Mouse (Mus musculus) c-Kit-positive CD71-positive TER-119-positive erythroid progenitor cells, embryonic 14.5 days (primary cell): ENCODE results near the gene Ptgfrn.

Experiments
- DNase-seq: peaks from one replicate; pipeline ENCODE4 v3.0.0-alpha.2; 2013; ENCODE audit warnings: low spot score

The Ptgfrn gene

DNA sequence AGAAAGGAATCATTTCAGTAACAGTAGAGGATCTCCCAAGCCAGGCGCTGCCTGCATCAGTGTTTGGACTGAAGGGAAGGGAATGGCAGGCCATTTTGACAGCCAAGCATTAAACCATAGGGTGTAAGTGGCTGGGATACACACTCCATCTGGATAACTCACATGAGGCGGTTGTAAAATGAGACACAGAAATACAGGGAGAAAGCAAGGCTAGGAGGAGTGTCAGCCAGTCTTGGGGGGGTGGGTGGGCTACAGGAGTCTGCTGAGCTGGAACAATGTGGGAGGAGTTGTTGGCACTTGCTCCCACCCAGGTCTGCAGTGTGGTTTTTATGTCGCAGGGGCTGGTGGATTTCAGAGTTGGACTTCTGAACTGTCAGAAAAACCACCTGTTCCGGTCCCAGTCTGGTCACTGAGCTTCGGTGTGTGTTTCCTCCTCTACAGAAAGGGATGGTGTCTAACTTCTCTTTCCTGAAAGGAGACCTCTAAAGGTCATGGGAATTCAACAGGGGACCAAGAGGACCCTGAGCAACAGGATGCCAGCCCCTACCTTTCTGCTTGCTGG, 72.0 kb downstream of the Ptgfrn start:
- DNase-seq = no peak

- DNase-seq = no peak
Measured at GRCm38 (mm10) chr3:101036001-101036400, 74.1 kb downstream of the Ptgfrn start.

DNA sequence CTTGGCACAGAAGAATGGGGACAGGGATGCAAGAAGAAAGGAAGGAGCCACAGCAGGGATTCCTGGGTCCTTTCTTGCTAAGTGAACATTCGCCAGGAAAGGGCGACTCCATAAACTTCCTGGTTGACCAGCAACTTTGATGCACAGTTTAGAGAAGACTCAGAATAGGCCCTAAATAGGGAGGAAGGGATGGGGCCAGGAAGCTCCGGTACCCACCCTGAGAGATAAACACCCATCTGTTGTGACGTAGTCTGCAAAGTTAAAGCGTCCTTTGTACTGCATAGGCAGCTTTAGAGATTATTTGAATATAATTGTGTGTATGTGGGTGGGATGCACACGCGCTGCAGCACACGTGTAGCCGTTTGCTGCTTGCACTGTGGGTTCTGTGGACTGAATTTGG, 75.6 kb downstream of the Ptgfrn start:
- DNase-seq = no peak

GRCm38 (mm10) chr3:101033644-101034043, 76.4 kb downstream of the Ptgfrn start:
- DNase-seq = no peak

GRCm38 (mm10) chr3:101031456-101032142, 78.5 kb downstream of the Ptgfrn start:
- DNase-seq = no peak

- DNase-seq = no peak
Measured at GRCm38 (mm10) chr3:101030630-101031029, 79.4 kb downstream of the Ptgfrn start.

DNA sequence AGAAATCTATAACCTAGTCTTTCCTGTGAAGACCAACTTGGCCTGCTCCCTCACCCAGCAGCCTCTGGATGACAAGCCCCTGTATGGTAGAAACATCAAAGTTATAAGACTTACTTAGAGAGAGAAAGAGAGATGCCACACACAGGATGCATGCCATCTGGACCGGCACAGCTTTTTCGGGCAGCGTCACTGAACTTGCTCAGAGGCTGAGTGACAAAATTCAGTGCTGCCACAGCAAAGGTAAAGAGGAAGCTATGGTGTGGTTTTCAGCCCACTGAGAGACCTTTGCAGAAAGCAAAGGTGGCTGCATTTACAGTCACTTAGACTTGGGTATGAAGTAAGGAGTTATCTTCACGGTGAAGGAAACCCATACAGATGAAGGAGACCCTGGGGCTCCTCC, 80.7 kb downstream of the Ptgfrn start, which contains the start of gene Cd101:
Gene Cd101, minus strand, starts transcription at position 218 of the 400 bp plus-strand sequence.
- no peak for DNase-seq

- no peak for DNase-seq
Measured at GRCm38 (mm10) chr3:101026741-101027140, 83.3 kb downstream of the Ptgfrn start.

- no peak for DNase-seq
Measured at GRCm38 (mm10) chr3:101022967-101023366, 87.1 kb downstream of the Ptgfrn start.

- no peak for DNase-seq
Measured at GRCm38 (mm10) chr3:101021481-101022051, 88.5 kb downstream of the Ptgfrn start.

GRCm38 (mm10) chr3:101021073-101021472, 89.0 kb downstream of the Ptgfrn start:
- no peak for DNase-seq

DNA sequence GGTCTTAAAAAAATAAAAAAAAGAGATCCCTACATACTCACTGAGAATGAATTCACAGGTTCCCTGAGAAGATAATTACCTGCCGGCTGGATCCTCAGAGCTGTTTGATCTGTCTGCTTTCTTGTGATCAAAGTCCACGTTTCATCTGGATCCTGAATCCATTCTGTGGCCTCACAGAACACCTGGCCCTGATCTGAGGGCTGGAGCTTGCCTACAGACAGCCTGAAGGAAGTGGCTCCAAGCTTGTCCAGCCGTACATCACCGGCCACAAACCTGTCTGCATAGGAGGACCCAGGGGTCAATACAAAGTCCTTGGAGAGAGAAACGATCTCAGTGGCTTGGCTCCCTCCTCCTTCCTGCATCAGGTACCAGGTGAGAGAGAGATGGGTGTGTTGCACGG, 91.6 kb downstream of the Ptgfrn start:
- no peak for DNase-seq

DNA sequence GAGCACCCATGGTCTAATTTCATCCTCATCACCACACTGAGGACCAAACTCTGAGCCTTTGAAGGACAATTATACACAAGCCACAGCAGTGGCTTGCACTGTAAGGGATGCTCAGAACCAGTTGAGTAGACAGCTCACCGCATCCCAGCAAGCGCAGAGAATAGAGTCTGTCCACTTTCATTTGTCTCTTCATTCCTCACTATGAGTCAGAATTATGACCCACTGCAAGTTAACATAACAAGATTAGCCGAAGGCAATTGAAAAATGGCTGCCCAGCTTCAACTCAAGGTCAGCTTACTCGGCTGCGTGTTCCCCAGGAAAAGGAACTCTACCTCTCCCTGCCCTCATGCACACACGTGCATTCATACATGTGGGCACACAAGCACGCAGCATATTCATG, 94.0 kb downstream of the Ptgfrn start:
- DNase-seq = no peak

GRCm38 (mm10) chr3:101015254-101015653, 94.8 kb downstream of the Ptgfrn start:
- no peak for DNase-seq

GRCm38 (mm10) chr3:101013536-101013935, 96.5 kb downstream of the Ptgfrn start:
- DNase-seq = no peak

GRCm38 (mm10) chr3:101013005-101013404, 97.1 kb downstream of the Ptgfrn start:
- no peak for DNase-seq

DNA sequence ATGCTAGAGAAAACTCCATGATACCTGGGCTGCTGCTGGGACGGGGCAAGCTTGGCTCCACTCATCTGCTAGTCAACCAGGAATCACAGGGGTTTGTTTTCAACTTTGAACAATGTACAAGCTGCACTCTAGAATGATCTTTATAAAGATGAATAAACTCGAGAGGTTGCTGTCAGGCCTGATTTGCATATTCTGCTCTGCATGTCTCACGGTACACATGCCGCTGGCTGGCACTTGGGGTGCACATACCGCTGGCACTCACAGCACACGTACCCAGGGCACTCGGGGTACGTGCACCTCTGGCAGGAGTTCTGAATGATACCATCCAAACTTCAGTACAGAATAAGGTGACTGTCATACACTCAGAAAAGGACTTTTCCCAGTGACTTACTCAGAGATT, 97.5 kb downstream of the Ptgfrn start:
- no peak for DNase-seq

DNA sequence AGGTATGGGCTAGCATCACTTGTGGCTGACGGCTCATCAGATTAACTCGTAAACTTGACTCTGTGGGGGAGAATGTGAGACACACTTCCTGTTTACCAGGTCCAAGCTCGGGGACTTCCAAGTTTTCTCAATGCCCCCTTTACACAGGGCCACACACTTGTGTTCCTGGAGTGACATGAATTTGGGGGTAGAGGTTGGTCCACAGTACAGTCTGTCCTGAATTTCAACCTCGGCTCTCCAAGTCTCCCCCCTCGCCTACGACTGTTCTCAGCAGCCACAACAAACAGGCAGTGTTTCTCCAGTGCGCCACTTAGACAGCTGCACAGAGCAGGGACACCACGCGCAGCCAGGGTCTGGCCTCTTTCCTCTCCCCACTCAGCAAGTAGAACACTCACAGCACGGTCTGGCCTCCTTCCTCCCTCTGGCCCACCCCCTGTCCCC, 97.9 kb downstream of the Ptgfrn start:
- no peak for DNase-seq

DNA sequence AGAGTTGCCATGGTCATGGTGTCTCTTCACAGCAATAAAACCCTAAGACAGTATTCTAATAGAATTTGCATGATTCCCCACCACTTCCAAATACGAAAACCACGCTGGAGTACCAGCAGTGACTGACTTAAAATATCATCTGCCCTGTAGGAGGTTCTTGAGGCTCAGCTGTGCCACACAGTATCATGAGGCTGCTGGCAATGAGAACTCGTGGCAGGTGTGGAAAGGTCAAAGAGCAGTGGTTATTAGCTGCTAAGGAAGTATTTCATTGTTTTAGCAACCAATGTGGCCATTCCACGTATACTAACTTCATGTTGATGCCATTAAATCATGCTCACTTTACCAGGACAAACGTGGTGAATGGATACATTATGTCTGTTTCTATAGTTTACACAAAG, 98.9 kb downstream of the Ptgfrn start:
- DNase-seq = no peak

DNA sequence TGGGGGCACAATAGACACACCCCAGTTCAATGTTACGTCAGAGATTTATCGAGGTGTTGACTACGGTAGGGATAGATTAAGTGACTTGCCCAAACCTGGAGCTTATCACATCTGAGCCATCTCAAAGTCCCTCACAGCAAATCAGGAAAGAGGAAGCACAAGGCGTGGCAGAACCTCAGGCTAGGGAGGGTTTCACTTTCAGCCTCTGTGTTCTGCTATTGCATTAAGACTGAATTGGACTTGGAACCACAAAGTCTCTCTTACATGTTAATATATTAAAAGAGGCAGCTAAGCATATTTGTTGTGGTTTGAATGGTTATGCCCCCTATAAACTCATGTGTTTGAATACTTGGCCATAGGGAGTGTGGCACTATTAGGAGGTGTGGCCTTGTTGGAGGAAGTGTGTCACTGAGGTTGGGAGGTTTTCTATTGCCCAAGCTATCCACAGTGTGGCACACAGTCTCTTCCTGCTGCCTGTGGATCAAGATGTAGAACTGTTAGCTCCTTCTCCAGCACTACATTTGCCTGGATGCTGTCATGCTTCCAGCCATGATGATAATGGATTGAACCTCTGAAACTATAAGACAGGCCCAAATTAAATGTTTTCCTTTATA, 99.4 kb downstream of the Ptgfrn start:
- no peak for DNase-seq

- DNase-seq = no peak
Measured at GRCm38 (mm10) chr3:101007112-101007782, 102.8 kb downstream of the Ptgfrn start.

GRCm38 (mm10) chr3:101005392-101005791, 104.7 kb downstream of the Ptgfrn start:
- no peak for DNase-seq
